Mouse (Mus musculus): Measurements from ENCODE around the gene Olfr1493-ps1. TPM values are rescaled to one million over a fixed set of nuclear protein-coding genes. Genes with fewer than 3 reads are reported as not detected.

Olfr1493-ps1 gene
- polyA plus RNA-seq, 1 experiment = not detected

DNA sequence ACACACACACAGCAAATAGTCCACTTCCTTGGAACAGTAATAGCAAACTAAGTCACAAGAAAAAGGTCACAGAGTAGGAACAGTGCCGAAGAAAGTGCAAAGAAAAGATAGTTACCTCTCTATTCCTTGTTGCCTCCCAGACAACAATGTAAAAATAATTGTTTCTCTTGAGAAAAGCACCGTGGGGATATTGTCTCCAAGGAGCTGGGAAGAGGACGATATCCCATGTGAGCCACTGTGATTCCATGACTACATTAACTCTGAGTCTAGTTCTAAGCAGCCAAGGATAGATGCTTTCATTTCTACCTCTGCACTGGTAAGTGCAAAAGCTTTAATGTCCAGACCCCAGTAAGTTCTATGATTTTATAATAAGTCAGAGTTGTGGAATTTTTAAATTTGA lies 41.2 kb downstream of the Olfr1493-ps1 start, which contains the start of gene Olfr1495:
Gene Olfr1495, plus strand, starts transcription at position 301 of the 400 bp plus-strand sequence.
- Histone ChIP-seq H3K27me3 (ENCODE audit: control insufficient read depth, insufficient read depth, insufficient read length) (no peaks in the 10 kb centered on the region), H3K4me3 (no peak within 1 kb of the TSS), H3K36me3 (ENCODE audit: control insufficient read depth, insufficient read depth) (no peaks in the 10 kb centered on the region), H3ac (ENCODE audit: control insufficient read depth, insufficient read length) (no peak within 1 kb of the TSS), H3K79me2 (ENCODE audit: control insufficient read depth, insufficient read depth) (no peaks in the 10 kb centered on the region), H3K4me2 (ENCODE audit: low read depth) (no peak within 1 kb of the TSS)
- TF ChIP-seq SRF (IDR thresholded peaks at IDR 0.05; ENCODE audit: control insufficient read depth, insufficient read length, low read depth) (no peak), REST (IDR thresholded peaks at IDR 0.05; ENCODE audit: insufficient read depth, insufficient read length) (no peak), POLR2A (IDR thresholded peaks at IDR 0.05; ENCODE audit: insufficient read length, low read depth) (no peak), MYOG (IDR thresholded peaks at IDR 0.05; ENCODE audit: control insufficient read depth in 1 of 3, insufficient read depth in 1 of 3, insufficient read length in 2 of 3, low read depth in 2 of 3) (no peak), TCF3 (IDR thresholded peaks at IDR 0.05; ENCODE audit: insufficient read length, low read depth) (no peak), CEBPB (IDR thresholded peaks at IDR 0.05; ENCODE audit: insufficient read depth, poor library complexity, severe bottlenecking) (no peak), TCF12 (IDR thresholded peaks at IDR 0.05; ENCODE audit: insufficient read depth, poor library complexity, severe bottlenecking) (no peak), USF1 (IDR thresholded peaks at IDR 0.05; ENCODE audit: low read depth) (no peak), MAX (IDR thresholded peaks at IDR 0.05; ENCODE audit: low read depth) (no peak), MYOD1 (IDR thresholded peaks at IDR 0.05; ENCODE audit: control insufficient read depth in 1 of 3, insufficient read length in 2 of 3, low read depth in 2 of 3) (no peak), POLR2AphosphoS2 (IDR thresholded peaks at IDR 0.05; ENCODE audit: insufficient read length, low read depth) (no peak), E2F4 (IDR thresholded peaks at IDR 0.05; ENCODE audit: insufficient read depth) (no peak)

DNA sequence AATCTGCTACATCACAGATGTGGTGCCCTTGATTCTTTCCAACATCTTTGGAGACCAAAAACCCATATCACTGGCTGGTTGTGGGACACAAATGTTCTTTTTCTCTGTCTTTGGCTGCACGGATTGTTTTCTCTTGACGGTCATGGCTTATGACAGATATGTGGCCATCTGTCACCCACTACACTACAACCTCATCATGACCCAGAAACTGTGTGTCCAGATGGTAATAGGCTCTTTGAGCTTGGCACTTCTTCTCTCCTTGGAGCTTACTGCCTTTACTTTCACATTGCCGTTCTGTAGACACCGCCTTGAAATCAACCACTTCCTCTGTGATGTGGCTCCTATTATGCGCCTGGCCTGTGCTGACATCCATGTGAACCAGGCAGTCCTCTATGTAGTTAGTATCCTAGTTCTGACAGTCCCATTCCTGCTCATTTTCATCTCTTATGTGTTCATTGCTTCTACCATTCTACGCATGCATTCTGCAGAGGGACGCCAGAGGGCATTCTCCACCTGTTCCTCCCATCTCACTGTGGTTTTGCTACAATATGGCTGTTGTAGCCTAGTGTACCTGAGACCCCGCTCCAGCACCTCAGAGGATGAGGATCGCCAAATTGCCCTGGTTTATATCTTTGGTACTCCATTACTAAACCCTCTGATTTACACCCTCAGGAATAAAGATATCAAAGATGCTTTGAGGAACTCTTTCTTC lies 45.6 kb downstream of the Olfr1493-ps1 start:
- H3K79me2 ChIP-seq (ENCODE audit: control insufficient read depth, insufficient read depth) = no peaks in the 10 kb centered on the region
- TF ChIP-seq CEBPB (IDR thresholded peaks at IDR 0.05; ENCODE audit: insufficient read depth, poor library complexity, severe bottlenecking) = no peak
- TF ChIP-seq REST (IDR thresholded peaks at IDR 0.05; ENCODE audit: insufficient read depth, insufficient read length) = no peak
- no peak for TF ChIP-seq MAX (IDR thresholded peaks at IDR 0.05; ENCODE audit: low read depth)
- TF ChIP-seq E2F4 (IDR thresholded peaks at IDR 0.05; ENCODE audit: insufficient read depth) = no peak
- no peak for TF ChIP-seq MYOD1 (IDR thresholded peaks at IDR 0.05; ENCODE audit: control insufficient read depth in 1 of 3, insufficient read length in 2 of 3, low read depth in 2 of 3)

DNA sequence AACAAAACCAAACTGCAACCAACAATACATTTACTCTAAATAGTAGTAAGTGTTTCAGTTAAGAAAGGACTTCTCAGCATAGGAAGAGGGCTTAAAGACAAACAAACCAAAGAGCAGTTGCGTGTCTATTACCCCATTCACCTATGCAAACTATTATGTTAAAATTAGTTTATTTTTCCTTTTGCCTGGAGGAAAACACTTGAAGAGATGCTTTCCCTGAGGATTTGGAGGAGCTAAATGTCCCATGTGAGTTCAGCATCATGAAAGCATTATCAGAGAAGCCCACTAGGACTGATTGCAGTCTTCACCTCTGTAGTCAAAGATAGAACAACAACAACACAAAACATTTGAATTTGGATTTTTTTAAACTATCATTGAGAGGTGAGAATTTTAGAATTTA lies 54.5 kb downstream of the Olfr1493-ps1 start, which contains the start of gene Olfr1496:
Gene Olfr1496, plus strand, starts transcription at position 301 of the 400 bp plus-strand sequence.
- TF ChIP-seq POLR2A (IDR thresholded peaks at IDR 0.05; ENCODE audit: insufficient read length, low read depth) (no peak), MYOG (IDR thresholded peaks at IDR 0.05; ENCODE audit: control insufficient read depth in 1 of 3, insufficient read depth in 1 of 3, insufficient read length in 2 of 3, low read depth in 2 of 3) (no peak), CEBPB (IDR thresholded peaks at IDR 0.05; ENCODE audit: insufficient read depth, poor library complexity, severe bottlenecking) (no peak)
- Histone ChIP-seq H3K79me2 (ENCODE audit: control insufficient read depth, insufficient read depth) (no peaks in the 10 kb centered on the region), H3ac (ENCODE audit: control insufficient read depth, insufficient read length) (no peak within 1 kb of the TSS), H3K36me3 (ENCODE audit: control insufficient read depth, insufficient read depth) (no peaks in the 10 kb centered on the region), H3K4me2 (ENCODE audit: low read depth) (no peak within 1 kb of the TSS), H3K27me3 (ENCODE audit: control insufficient read depth, insufficient read depth, insufficient read length) (no peaks in the 10 kb centered on the region), H3K4me3 (no peak within 1 kb of the TSS)

More for the DNA sequence above, 45.6 kb downstream of the Olfr1493-ps1 start:
- Histone ChIP-seq H3K4me3 (no peak overlapping the region), H3ac (ENCODE audit: control insufficient read depth, insufficient read length) (no peak overlapping the region), H3K36me3 (ENCODE audit: control insufficient read depth, insufficient read depth) (no peaks in the 10 kb centered on the region), H3K27me3 (ENCODE audit: control insufficient read depth, insufficient read depth, insufficient read length) (no peaks in the 10 kb centered on the region), H3K4me2 (ENCODE audit: low read depth) (no peak overlapping the region)

Other genes with a start within 250 kb of the Olfr1493-ps1 start
- gene Olfr1475, start 243.1 kb upstream of the Olfr1493-ps1 start, polyA plus RNA-seq (2012; fragmentation: generic; extraction: Trizol) = not detected
- not detected for gene Olfr1477, start 222.7 kb upstream of the Olfr1493-ps1 start, polyA plus RNA-seq (2012; fragmentation: generic; extraction: Trizol)
- not detected for gene Olfr1480, start 195.4 kb upstream of the Olfr1493-ps1 start, polyA plus RNA-seq (2012; fragmentation: generic; extraction: Trizol)
- gene Olfr1484, start 139.8 kb upstream of the Olfr1493-ps1 start, polyA plus RNA-seq (2012; fragmentation: generic; extraction: Trizol) = not detected
- gene Olfr1487, start 105.9 kb upstream of the Olfr1493-ps1 start, polyA plus RNA-seq (2012; fragmentation: generic; extraction: Trizol) = not detected
- gene Olfr1489, start 91.7 kb upstream of the Olfr1493-ps1 start, polyA plus RNA-seq (2012; fragmentation: generic; extraction: Trizol) = not detected
- not detected for gene Olfr1490, start 72.2 kb upstream of the Olfr1493-ps1 start, polyA plus RNA-seq (2012; fragmentation: generic; extraction: Trizol)
- gene Olfr1491, start 26.0 kb upstream of the Olfr1493-ps1 start, polyA plus RNA-seq (2012; fragmentation: generic; extraction: Trizol) = not detected
- gene Olfr1494, start 16.4 kb downstream of the Olfr1493-ps1 start, polyA plus RNA-seq (2012; fragmentation: generic; extraction: Trizol) = not detected
- not detected for gene Olfr1495, start 41.3 kb downstream of the Olfr1493-ps1 start, polyA plus RNA-seq (2012; fragmentation: generic; extraction: Trizol)
- not detected for gene Olfr1496, start 54.6 kb downstream of the Olfr1493-ps1 start, polyA plus RNA-seq (2012; fragmentation: generic; extraction: Trizol)
- gene Olfr1497, start 74.9 kb downstream of the Olfr1493-ps1 start, polyA plus RNA-seq (2012; fragmentation: generic; extraction: Trizol) = not detected
- gene Olfr1499, start 96.2 kb downstream of the Olfr1493-ps1 start, polyA plus RNA-seq (2012; fragmentation: generic; extraction: Trizol) = not detected
- not detected for gene Olfr1500, start 107.2 kb downstream of the Olfr1493-ps1 start, polyA plus RNA-seq (2012; fragmentation: generic; extraction: Trizol)
- not detected for gene Olfr1501, start 127.4 kb downstream of the Olfr1493-ps1 start, polyA plus RNA-seq (2012; fragmentation: generic; extraction: Trizol)
- gene Olfr1502, start 138.5 kb downstream of the Olfr1493-ps1 start, polyA plus RNA-seq (2012; fragmentation: generic; extraction: Trizol) = not detected
- not detected for gene Olfr1504, start 174.7 kb downstream of the Olfr1493-ps1 start, polyA plus RNA-seq (2012; fragmentation: generic; extraction: Trizol)
- not detected for gene Olfr1505, start 190.3 kb downstream of the Olfr1493-ps1 start, polyA plus RNA-seq (2012; fragmentation: generic; extraction: Trizol)

Measured in myocyte (in vitro differentiated cells).